Mouse (Mus musculus): ENCODE data around the gene Mns1.

Gene Mns1

GRCm38 (mm10) chr9:72477306-72477705 is 39.5 kb downstream of the Mns1 start:
- WGBS = 80% methylated on average over 6 of the region's 6 CpGs

GRCm38 (mm10) chr9:72479276-72479675 is 41.5 kb downstream of the Mns1 start:
- 100% methylated on average over 1 of the region's 1 CpGs for WGBS

GRCm38 (mm10) chr9:72489131-72489530 is 51.3 kb downstream of the Mns1 start:
- WGBS = 97% methylated on average over 5 of the region's 5 CpGs

GRCm38 (mm10) chr9:72491559-72492193 is 53.9 kb downstream of the Mns1 start:
- under 1% methylated on average over 32 of the region's 32 CpGs for WGBS

- WGBS = 7% methylated on average over 6 of the region's 6 CpGs
These were observed 54.4 kb downstream of the Mns1 start, which contains the start of gene Tex9 for GRCm38 (mm10) chr9:72492194-72492565. Tex9 (minus strand) TSS chr9:72492212.

GRCm38 (mm10) chr9:72493465-72493864 is 55.7 kb downstream of the Mns1 start:
- WGBS = 90% methylated on average over 2 of the region's 2 CpGs

GRCm38 (mm10) chr9:72493984-72494685 is 56.3 kb downstream of the Mns1 start:
- WGBS = 85% methylated on average over 3 of the region's 3 CpGs

GRCm38 (mm10) chr9:72496691-72497090 is 58.9 kb downstream of the Mns1 start:
- 55% methylated on average over 2 of the region's 2 CpGs for WGBS

- 60% methylated on average over 3 of the region's 3 CpGs for WGBS
These were observed 59.4 kb downstream of the Mns1 start for GRCm38 (mm10) chr9:72497171-72497570.
